Mouse (Mus musculus): ENCODE data around the gene Rnf114. TPM values are rescaled to one million over a fixed set of nuclear protein-coding genes. Genes with fewer than 3 reads are reported as not detected.

Gene Rnf114
- polyA plus RNA-seq, 1 experiment from 2014 or later, result 79.0 TPM

GRCm38 (mm10) chr2:167562101-167562500 lies 69.7 kb downstream of the Rnf114 start:
- peaks cover 25% of the 10 kb centered on the region for H3K4me1 ChIP-seq (ENCODE audit: control insufficient read depth, insufficient read depth, low read length)
- H3K36me3 ChIP-seq (ENCODE audit: control insufficient read depth, insufficient read depth), result no peaks in the 10 kb centered on the region
- no peak overlapping the region for H3K9ac ChIP-seq (ENCODE audit: low read length)
- H3K9me3 ChIP-seq (replicated peaks; ENCODE audit: control insufficient read depth, low read length), result no peaks in the 10 kb centered on the region
- WGBS, result 28% methylated on average over 8 of the region's 8 CpGs
- ATAC-seq (replicated peaks; ENCODE audit: extremely low read depth, insufficient read depth, low FRiP score), result peak; percentile 52
- no peak overlapping the region; the same call in 1 of the 2 replicates for H3K27ac ChIP-seq (ENCODE audit: low read length)
- H3K4me3 ChIP-seq (ENCODE audit: low read length), result no peak overlapping the region
- no peak overlapping the region for H3K4me2 ChIP-seq (ENCODE audit: low read depth, low read length)
- peaks cover 5% of the 10 kb centered on the region for H3K27me3 ChIP-seq (ENCODE audit: control insufficient read depth, insufficient read depth, low read length)

GRCm38 (mm10) chr2:167563035-167563434 lies 70.6 kb downstream of the Rnf114 start:
- Histone ChIP-seq H3K36me3 (ENCODE audit: control insufficient read depth, insufficient read depth) (no peaks in the 10 kb centered on the region), H3K4me1 (ENCODE audit: control insufficient read depth, insufficient read depth, low read length) (peaks cover 25% of the 10 kb centered on the region), H3K9ac (ENCODE audit: low read length) (no peak overlapping the region), H3K27ac (ENCODE audit: low read length) (no peak overlapping the region), H3K4me2 (ENCODE audit: low read depth, low read length) (no peak overlapping the region), H3K9me3 (replicated peaks; ENCODE audit: control insufficient read depth, low read length) (no peaks in the 10 kb centered on the region), H3K27me3 (ENCODE audit: control insufficient read depth, insufficient read depth, low read length) (peaks cover 5% of the 10 kb centered on the region), H3K4me3 (ENCODE audit: low read length) (no peak overlapping the region)
- WGBS, result 82% methylated on average over 5 of the region's 5 CpGs
- ATAC-seq (replicated peaks; ENCODE audit: extremely low read depth, insufficient read depth, low FRiP score), result no peak

GRCm38 (mm10) chr2:167563703-167564102 lies 71.3 kb downstream of the Rnf114 start:
- Histone ChIP-seq H3K4me2 (ENCODE audit: low read depth, low read length) (no peak overlapping the region), H3K36me3 (ENCODE audit: control insufficient read depth, insufficient read depth) (no peaks in the 10 kb centered on the region), H3K4me3 (ENCODE audit: low read length) (no peak overlapping the region), H3K9ac (ENCODE audit: low read length) (no peak overlapping the region), H3K9me3 (replicated peaks; ENCODE audit: control insufficient read depth, low read length) (no peaks in the 10 kb centered on the region), H3K27me3 (ENCODE audit: control insufficient read depth, insufficient read depth, low read length) (peaks cover 5% of the 10 kb centered on the region), H3K27ac (ENCODE audit: low read length) (no peak overlapping the region), H3K4me1 (ENCODE audit: control insufficient read depth, insufficient read depth, low read length) (peaks cover 25% of the 10 kb centered on the region)
- 49% methylated on average over 12 of the region's 12 CpGs for WGBS
- no peak for ATAC-seq (replicated peaks; ENCODE audit: extremely low read depth, insufficient read depth, low FRiP score)

GRCm38 (mm10) chr2:167564551-167565311 lies 72.3 kb downstream of the Rnf114 start:
- WGBS, result 70% methylated on average over 13 of the region's 13 CpGs
- Histone ChIP-seq H3K9ac (ENCODE audit: low read length) (no peak overlapping the region), H3K4me3 (ENCODE audit: low read length) (no peak overlapping the region)

GRCm38 (mm10) chr2:167565312-167565656 lies 72.8 kb downstream of the Rnf114 start:
- Histone ChIP-seq H3K4me1 (ENCODE audit: control insufficient read depth, insufficient read depth, low read length) (peaks cover 26% of the 10 kb centered on the region), H3K36me3 (ENCODE audit: control insufficient read depth, insufficient read depth) (no peaks in the 10 kb centered on the region), H3K9me3 (replicated peaks; ENCODE audit: control insufficient read depth, low read length) (no peaks in the 10 kb centered on the region), H3K9ac (ENCODE audit: low read length) (0 out of 2 replicates have a peak overlapping the region, but pooled peaks have one; percentile 56), H3K27me3 (ENCODE audit: control insufficient read depth, insufficient read depth, low read length) (peaks cover under 1% of the 10 kb centered on the region; the same call in 1 of the 2 replicates), H3K27ac (ENCODE audit: low read length) (peak overlapping the region; percentile 80), H3K4me2 (ENCODE audit: low read depth, low read length) (peak overlapping the region; percentile 50), H3K4me3 (ENCODE audit: low read length) (no peak overlapping the region)
- WGBS, result 60% methylated on average over 3 of the region's 3 CpGs
- no peak for ATAC-seq (replicated peaks; ENCODE audit: extremely low read depth, insufficient read depth, low FRiP score)

More at GRCm38 (mm10) chr2:167564551-167565311, 72.3 kb downstream of the Rnf114 start:
- Histone ChIP-seq H3K36me3 (ENCODE audit: control insufficient read depth, insufficient read depth) (no peaks in the 10 kb centered on the region), H3K9me3 (replicated peaks; ENCODE audit: control insufficient read depth, low read length) (no peaks in the 10 kb centered on the region), H3K27ac (ENCODE audit: low read length) (peak overlapping the region; percentile 37; the same call in 1 of the 2 replicates), H3K4me1 (ENCODE audit: control insufficient read depth, insufficient read depth, low read length) (peaks cover 21% of the 10 kb centered on the region), H3K27me3 (ENCODE audit: control insufficient read depth, insufficient read depth, low read length) (peaks cover 5% of the 10 kb centered on the region), H3K4me2 (ENCODE audit: low read depth, low read length) (no peak overlapping the region)
- ATAC-seq (replicated peaks; ENCODE audit: extremely low read depth, insufficient read depth, low FRiP score), result no peak

- H3K9me3 ChIP-seq (replicated peaks; ENCODE audit: control insufficient read depth, low read length), result no peaks in the 10 kb centered on the region
- ATAC-seq (replicated peaks; ENCODE audit: extremely low read depth, insufficient read depth, low FRiP score), result peak; percentile 32; the same call in 1 of the 2 replicates
- H3K4me2 ChIP-seq (ENCODE audit: low read depth, low read length), result peak overlapping the region; percentile 50
- H3K36me3 ChIP-seq (ENCODE audit: control insufficient read depth, insufficient read depth), result no peaks in the 10 kb centered on the region
- H3K27ac ChIP-seq (ENCODE audit: low read length), result peak overlapping the region; percentile 80
- no peaks in the 10 kb centered on the region for H3K27me3 ChIP-seq (ENCODE audit: control insufficient read depth, insufficient read depth, low read length)
- H3K9ac ChIP-seq (ENCODE audit: low read length), result peak overlapping the region; percentile 56; the same call in 1 of the 2 replicates
- H3K4me1 ChIP-seq (ENCODE audit: control insufficient read depth, insufficient read depth, low read length), result peaks cover 30% of the 10 kb centered on the region
- 20% methylated on average over 19 of the region's 19 CpGs for WGBS
- no peak overlapping the region for H3K4me3 ChIP-seq (ENCODE audit: low read length)
These were observed 73.2 kb downstream of the Rnf114 start for GRCm38 (mm10) chr2:167565682-167566081.

Other genes starting within 250 kb of the Rnf114 start
- gene B4galt5, start 143.5 kb upstream of the Rnf114 start, polyA plus RNA-seq (2015; fragmentation: Nextera tagmentation; extraction: Ambion mirVana), result 8.1 and 8.3 TPM in 2 replicates
- 19.1 and 20.1 TPM in 2 replicates for gene Slc9a8, start 70.9 kb upstream of the Rnf114 start, polyA plus RNA-seq (2015; fragmentation: Nextera tagmentation; extraction: Ambion mirVana)
- gene Spata2, start 242 bp downstream of the Rnf114 start, polyA plus RNA-seq (2015; fragmentation: Nextera tagmentation; extraction: Ambion mirVana), result 13.4 and 15.8 TPM in 2 replicates
- 12.5 and 20.6 TPM in 2 replicates for gene Snai1, start 45.5 kb downstream of the Rnf114 start, polyA plus RNA-seq (2015; fragmentation: Nextera tagmentation; extraction: Ambion mirVana)
- gene Ube2v1, start 139.4 kb downstream of the Rnf114 start, polyA plus RNA-seq (2015; fragmentation: Nextera tagmentation; extraction: Ambion mirVana), result 210 and 218 TPM in 2 replicates
- 2.2 and 3.0 TPM in 2 replicates for gene Gm20431, start 168.9 kb downstream of the Rnf114 start, polyA plus RNA-seq (2015; fragmentation: Nextera tagmentation; extraction: Ambion mirVana)
- gene Cebpb, start 196.3 kb downstream of the Rnf114 start, polyA plus RNA-seq (2015; fragmentation: Nextera tagmentation; extraction: Ambion mirVana), result 0.51 and 4.9 TPM in 2 replicates
- 44.5 and 44.9 TPM in 2 replicates for gene Tmem189, start 197.2 kb downstream of the Rnf114 start, polyA plus RNA-seq (2015; fragmentation: Nextera tagmentation; extraction: Ambion mirVana)

All from heart, embryonic 16.5 days (tissue).